27 mouse cellular contexts compared by ENCODE assay signal in the genomic region with DNA sequence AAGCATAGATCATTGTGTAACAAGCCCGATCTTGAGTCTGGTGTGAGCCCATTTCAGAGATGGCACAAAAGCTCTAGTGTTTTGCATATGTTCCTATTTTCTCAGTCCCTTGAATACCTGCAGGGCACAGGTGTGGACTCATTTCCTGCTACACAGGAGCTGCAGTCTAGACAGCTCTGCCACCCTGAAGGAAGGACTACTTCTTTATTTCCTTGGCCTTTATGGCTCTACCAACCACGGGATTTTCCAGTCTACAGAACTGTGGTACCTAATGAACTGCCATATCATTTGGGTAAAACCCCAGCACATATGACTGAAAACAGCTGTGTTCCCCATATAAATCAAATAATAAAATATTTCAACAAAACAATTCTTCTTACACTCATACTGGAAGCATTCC. TPM values are rescaled to one million over a fixed set of nuclear protein-coding genes. Genes with fewer than 3 reads are reported as not detected.
DNase-seq lines count a peak whose midpoint lies in the region; ATAC-seq lines count a peak whose summit lies in the region.
"Had no signal": no experiment of that assay in that cellular context is flagged by ENCODE, and none has a peak within 500 bp of the region (broad histone marks: within the 10 kb centered on the region; RNA-seq: fewer than 3 reads in every experiment).

No protein-coding gene starts in this region.

- no peak for ATAC-seq in liver, embryonic 11.5 days (replicated peaks; ENCODE audit: low FRiP score)
- ATAC-seq: forebrain, embryonic 14.5 days; forebrain, embryonic 16.5 days had no signal

- no peak overlapping the region for H3K27ac ChIP-seq in liver, embryonic 11.5 days (ENCODE audit: low read depth, low read length)
- H3K27ac ChIP-seq: embryonic facial prominence, embryonic 13.5 days; embryonic facial prominence, embryonic 15.5 days; forebrain, embryonic 10.5 days; forebrain, embryonic 12.5 days had no signal

- no peaks in the 10 kb centered on the region for H3K36me3 ChIP-seq in liver, embryonic 11.5 days (ENCODE audit: control insufficient read depth, insufficient read depth, low read length)
- H3K36me3 ChIP-seq: embryonic facial prominence, embryonic 13.5 days; embryonic facial prominence, embryonic 15.5 days; forebrain, embryonic 10.5 days; forebrain, embryonic 12.5 days; G1E had no signal

- no peak overlapping the region for H3K4me3 ChIP-seq in liver, embryonic 11.5 days (ENCODE audit: low read depth, low read length)
- H3K4me3 ChIP-seq: embryonic facial prominence, embryonic 13.5 days; embryonic facial prominence, embryonic 15.5 days; erythroblast, embryonic 14.5 days; forebrain, embryonic 10.5 days; forebrain, embryonic 12.5 days had no signal

- H3K9me3 ChIP-seq in liver, embryonic 11.5 days (ENCODE audit: control insufficient read depth, low read length) = no peaks in the 10 kb centered on the region
- H3K9me3 ChIP-seq: embryonic facial prominence, embryonic 13.5 days; embryonic facial prominence, embryonic 15.5 days; forebrain, embryonic 10.5 days; forebrain, embryonic 12.5 days; G1E had no signal

- DNase-seq in spleen, postnatal 36 days (ENCODE audit: low spot score in 2 of 2) = peak; percentile 52 to 57
- DNase-seq in spleen, postnatal 14 days (ENCODE audit: low spot score in 2 of 2) = no peak
- peak; percentile 39 to 43 for DNase-seq in B cell, adult 2 months
- peak; percentile 59 for DNase-seq in NIH3T3 (ENCODE audit: low read depth)
- DNase-seq in liver, embryonic 11.5 days (ENCODE audit: low spot score) = no peak
- DNase-seq in layer of hippocampus, adult 18-20 months (ENCODE audit: low spot score in 2 of 2) = no peak
- no peak for DNase-seq in layer of hippocampus, adult 9-10 months (ENCODE audit: low spot score)
- DNase-seq: adrenal gland, adult 2 months; adrenal gland, postnatal 10 days; adrenal gland, postnatal 25 days; cerebellum, adult 11 months; cerebellum, adult 18-20 months; cerebellum, adult 8-10 months; cerebellum, adult 9-11 months; cerebellum, postnatal 14 days; cerebellum, postnatal 36 days; embryo, embryonic 11 days had no signal

- no peak overlapping the region for H3K9ac ChIP-seq in liver, embryonic 11.5 days (ENCODE audit: low read depth, low read length)
- H3K9ac ChIP-seq: embryonic facial prominence, embryonic 13.5 days; embryonic facial prominence, embryonic 15.5 days; forebrain, embryonic 12.5 days had no signal

- 86% methylated on average over 2 of the region's 2 CpGs for WGBS in liver, embryonic 11.5 days

- H3K27me3 ChIP-seq in liver, embryonic 11.5 days (replicated peaks; ENCODE audit: control insufficient read depth, insufficient read depth, low read length) = no peaks in the 10 kb centered on the region
- H3K27me3 ChIP-seq: embryonic facial prominence, embryonic 13.5 days; embryonic facial prominence, embryonic 15.5 days; forebrain, embryonic 12.5 days had no signal

- no peak overlapping the region for H3K4me2 ChIP-seq in liver, embryonic 11.5 days
- H3K4me2 ChIP-seq: embryonic facial prominence, embryonic 13.5 days; embryonic facial prominence, embryonic 15.5 days; forebrain, embryonic 12.5 days had no signal

- H3K4me1 ChIP-seq in liver, embryonic 11.5 days (replicated peaks; ENCODE audit: control insufficient read depth, insufficient read depth, low read length) = peaks cover 7% of the 10 kb centered on the region
- H3K4me1 ChIP-seq: embryonic facial prominence, embryonic 13.5 days; embryonic facial prominence, embryonic 15.5 days; forebrain, embryonic 10.5 days; forebrain, embryonic 12.5 days had no signal

RNA-seq across cellular contexts. Expression of a gene that starts 13.4 kb away (rescaled TPM):
- polyA plus RNA-seq in liver, embryonic 11.5 days (2014; fragmentation: Nextera tagmentation; extraction: Ambion mirVana) = 0.47 TPM in 1 of 2 replicates, not detected in the other
- not detected for total RNA-seq in layer of hippocampus, adult 18-20 months (2021)
- total RNA-seq: common myeloid progenitor, adult 5-6 weeks had no signal
- polyA plus RNA-seq: C2C12; erythroblast, embryonic 14.5 days; forebrain, embryonic 14.5 days; forebrain, embryonic 16.5 days; G1E had no signal

RNA-seq across cellular contexts. Expression of a gene that starts 29.6 kb away (rescaled TPM):
- 8.4 and 10.2 TPM in 2 replicates for polyA plus RNA-seq in liver, embryonic 11.5 days (2014; fragmentation: Nextera tagmentation; extraction: Ambion mirVana)
- total RNA-seq in layer of hippocampus, adult 18-20 months (2021) = 100 to 1,000 TPM; 145 to 146 TPM

Comparison
In these comparisons a context has a peak if more than half of its experiments do, and no peak if none do; other contexts are left out.
1. DNase-seq: peak in spleen, postnatal 36 days (2 of 2), B cell, adult 2 months (2 of 2) and NIH3T3 (single experiment); none in spleen, postnatal 14 days (0 of 2), liver, embryonic 11.5 days (single experiment), layer of hippocampus, adult 18-20 months (0 of 2) and layer of hippocampus, adult 9-10 months (single experiment).